Mouse (Mus musculus): ENCODE measurements around the gene Chn2. TPM values are rescaled to one million over a fixed set of nuclear protein-coding genes. Genes with fewer than 3 reads are reported as not detected.

The Chn2 gene
- polyA plus RNA-seq, 1 experiment from 2014 or later: 7.6 TPM

DNA sequence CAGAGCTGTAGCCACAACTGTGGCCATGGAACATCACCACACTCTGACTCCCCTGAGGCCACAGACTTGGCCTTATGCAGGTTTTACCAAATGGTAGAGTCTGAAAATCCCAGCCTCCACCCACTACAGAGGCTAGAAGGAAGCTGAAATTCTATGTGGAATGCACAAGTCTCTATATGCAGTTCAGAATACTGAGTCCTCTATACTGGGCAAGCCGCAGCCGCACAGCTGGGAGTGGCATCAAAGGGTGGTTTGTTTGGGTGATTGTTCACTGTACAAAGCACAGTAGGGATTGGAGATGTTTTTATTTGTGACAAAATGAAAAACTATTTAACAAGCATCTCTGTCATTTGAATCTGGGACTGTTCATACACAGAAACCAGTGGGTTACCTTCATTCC is 224.5 kb downstream of the Chn2 start:
- H3K27me3 ChIP-seq (replicated peaks): no peaks in the 10 kb centered on the region
- no peak for ATAC-seq (ENCODE audit: insufficient number of reproducible peaks, low FRiP score)
- no peak overlapping the region for H3K9ac ChIP-seq
- H3K4me2 ChIP-seq: no peak overlapping the region
- peaks cover 8% of the 10 kb centered on the region; the same call in 1 of the 2 replicates for H3K4me1 ChIP-seq (replicated peaks)
- H3K27ac ChIP-seq (ENCODE audit: poor library complexity, severe bottlenecking): no peak overlapping the region
- H3K4me3 ChIP-seq: no peak overlapping the region
- whole genome bisulfite sequencing: 91% methylated on average over 2 of the region's 2 CpGs
- no peaks in the 10 kb centered on the region for H3K9me3 ChIP-seq (replicated peaks)
- H3K36me3 ChIP-seq: no peaks in the 10 kb centered on the region

DNA sequence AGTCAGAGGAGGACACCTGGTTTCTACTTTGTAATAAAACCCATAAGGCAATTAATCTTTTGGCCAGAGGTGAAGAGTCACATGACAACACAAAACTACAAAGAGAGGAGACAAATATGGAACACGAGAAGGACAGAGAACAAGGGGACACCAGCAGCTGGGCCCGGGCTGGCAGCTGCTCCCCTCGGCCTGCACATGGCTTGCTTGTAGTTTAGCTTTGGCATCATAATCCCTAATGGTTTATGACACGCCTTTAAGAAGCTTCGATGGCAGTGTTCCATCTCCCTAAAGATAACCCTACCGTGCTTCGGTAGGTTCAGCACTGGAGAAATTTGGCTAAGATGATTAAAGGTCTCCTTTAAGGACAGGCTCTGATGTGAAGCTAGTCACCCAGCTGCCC is 225.2 kb downstream of the Chn2 start:
- Histone ChIP-seq H3K27me3 (replicated peaks) (no peaks in the 10 kb centered on the region), H3K27ac (ENCODE audit: poor library complexity, severe bottlenecking) (no peak overlapping the region), H3K4me3 (no peak overlapping the region), H3K9ac (no peak overlapping the region), H3K9me3 (replicated peaks) (no peaks in the 10 kb centered on the region), H3K36me3 (no peaks in the 10 kb centered on the region), H3K4me2 (no peak overlapping the region), H3K4me1 (replicated peaks) (peaks cover 5% of the 10 kb centered on the region; the same call in 1 of the 2 replicates)
- 89% methylated on average over 7 of the region's 7 CpGs for WGBS
- ATAC-seq (ENCODE audit: insufficient number of reproducible peaks, low FRiP score): no peak

DNA sequence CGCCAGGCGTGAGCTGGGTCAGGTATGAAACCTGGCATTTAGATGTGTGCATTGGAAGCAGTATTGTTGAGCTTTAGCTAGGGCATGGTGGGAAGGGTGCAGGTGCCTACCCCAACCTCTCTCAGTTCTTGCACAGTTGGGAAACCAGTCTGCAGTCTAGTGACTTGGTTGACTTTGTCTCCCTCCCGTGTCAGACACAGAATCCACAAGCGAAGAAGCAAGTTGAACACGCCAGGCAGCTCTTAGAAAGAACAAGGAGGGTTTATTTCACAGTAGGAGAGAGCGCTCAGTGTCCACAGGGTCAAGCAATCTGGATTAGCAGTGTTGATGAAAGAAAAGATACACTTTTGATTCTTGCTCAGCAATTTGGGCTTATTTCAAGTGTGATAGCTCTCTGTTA is 226.0 kb downstream of the Chn2 start:
- Histone ChIP-seq H3K9me3 (replicated peaks) (no peaks in the 10 kb centered on the region), H3K4me1 (replicated peaks) (peaks cover 5% of the 10 kb centered on the region; the same call in 1 of the 2 replicates), H3K9ac (no peak overlapping the region), H3K36me3 (no peaks in the 10 kb centered on the region), H3K4me2 (no peak overlapping the region), H3K4me3 (no peak overlapping the region), H3K27me3 (replicated peaks) (no peaks in the 10 kb centered on the region), H3K27ac (ENCODE audit: poor library complexity, severe bottlenecking) (no peak overlapping the region)
- no peak for ATAC-seq (ENCODE audit: insufficient number of reproducible peaks, low FRiP score)
- WGBS: 88% methylated on average over 6 of the region's 6 CpGs

DNA sequence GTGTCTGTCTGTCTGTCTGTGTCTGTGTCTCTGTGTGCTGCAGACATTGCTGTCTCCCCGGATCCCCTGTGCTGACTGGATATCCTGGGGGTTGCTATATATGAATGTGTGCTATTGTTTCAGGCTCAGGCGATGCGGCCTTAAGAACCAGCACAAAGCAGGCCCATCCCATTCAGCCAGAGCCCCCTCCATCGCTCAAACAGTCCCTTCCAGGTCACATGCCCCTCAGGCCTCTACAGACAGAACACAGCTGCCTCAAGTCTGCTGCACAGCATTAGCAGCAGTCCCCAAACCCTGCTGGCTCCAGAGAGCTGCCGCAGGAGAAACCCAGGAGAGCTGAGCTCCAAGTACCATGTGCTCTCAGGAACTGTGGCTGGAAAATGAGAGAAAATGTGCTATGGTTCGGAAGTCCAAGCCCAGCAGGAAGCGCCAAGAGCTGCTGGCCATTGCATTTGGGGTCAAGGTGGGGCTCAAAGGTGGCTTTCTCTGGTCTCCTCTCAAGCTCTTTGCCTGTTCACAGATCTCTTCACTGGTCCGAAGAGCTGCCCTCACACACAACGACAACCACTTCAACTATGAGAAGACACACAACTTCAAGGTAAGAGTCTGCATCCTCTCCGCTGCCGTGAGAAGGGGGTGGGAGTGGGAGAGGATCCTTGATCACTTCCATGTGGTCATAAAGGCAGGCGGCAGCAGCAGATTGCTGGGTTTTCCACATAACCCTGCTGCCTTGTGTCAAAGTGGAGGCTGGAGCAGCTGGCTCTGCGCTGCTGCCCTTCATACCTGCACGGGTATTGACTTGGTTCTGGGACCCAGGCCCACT is 233.4 kb downstream of the Chn2 start:
- no peak overlapping the region for H3K27ac ChIP-seq (ENCODE audit: poor library complexity, severe bottlenecking)
- peaks cover 30% of the 10 kb centered on the region for H3K4me1 ChIP-seq (replicated peaks)
- no peaks in the 10 kb centered on the region for H3K36me3 ChIP-seq
- H3K4me3 ChIP-seq: no peak overlapping the region
- WGBS: 66% methylated on average over 14 of the region's 14 CpGs
- no peaks in the 10 kb centered on the region for H3K9me3 ChIP-seq (replicated peaks)
- H3K4me2 ChIP-seq: no peak overlapping the region
- ATAC-seq (ENCODE audit: insufficient number of reproducible peaks, low FRiP score): no peak
- 0 out of 2 replicates have a peak overlapping the region, but pooled peaks have one; percentile 2 for H3K9ac ChIP-seq
- no peaks in the 10 kb centered on the region for H3K27me3 ChIP-seq (replicated peaks)

DNA sequence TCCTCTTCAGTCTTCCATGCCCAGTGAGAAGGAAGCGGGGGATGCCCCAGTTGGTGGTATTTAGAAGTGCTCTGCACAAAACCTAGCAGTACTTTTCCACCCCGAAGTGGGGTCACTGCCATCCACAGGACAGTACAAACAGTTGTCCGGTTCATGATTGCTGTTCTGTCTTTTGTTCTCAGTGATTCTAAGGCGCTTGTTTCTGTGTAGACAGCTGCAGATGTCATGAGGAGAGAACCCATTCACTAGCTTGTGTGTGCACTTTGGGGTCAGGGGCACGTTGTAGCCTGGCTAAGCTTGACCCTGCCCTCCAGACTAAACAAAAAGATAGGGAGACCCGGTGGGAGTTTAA is 234.0 kb downstream of the Chn2 start:
- no peak overlapping the region for H3K4me3 ChIP-seq
- H3K36me3 ChIP-seq: no peaks in the 10 kb centered on the region
- no peaks in the 10 kb centered on the region for H3K9me3 ChIP-seq (replicated peaks)
- peaks cover 34% of the 10 kb centered on the region for H3K4me1 ChIP-seq (replicated peaks)
- 51% methylated on average over 6 of the region's 6 CpGs for WGBS
- H3K27me3 ChIP-seq (replicated peaks): no peaks in the 10 kb centered on the region
- H3K9ac ChIP-seq: no peak overlapping the region
- no peak overlapping the region for H3K4me2 ChIP-seq
- H3K27ac ChIP-seq (ENCODE audit: poor library complexity, severe bottlenecking): no peak overlapping the region
- no peak for ATAC-seq (ENCODE audit: insufficient number of reproducible peaks, low FRiP score)

DNA sequence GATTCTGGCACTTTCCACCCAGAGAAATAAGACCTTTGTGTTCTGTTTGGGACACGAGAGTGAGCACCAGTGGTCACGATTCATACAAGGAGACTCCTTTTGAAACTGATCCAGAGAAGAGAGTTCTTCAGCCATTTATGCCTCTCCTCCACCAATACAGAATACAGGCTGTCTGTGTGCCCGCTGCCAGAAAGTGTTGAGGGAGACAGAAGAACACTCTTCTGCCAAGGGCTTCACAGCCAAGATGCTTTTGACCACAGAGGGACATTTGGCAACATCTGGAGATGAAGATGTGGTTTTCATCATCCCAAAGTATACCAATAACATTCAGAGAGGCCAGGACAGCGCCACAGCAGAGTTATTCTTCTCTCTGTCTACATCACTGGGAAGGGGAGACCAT is 237.9 kb downstream of the Chn2 start:
- no peak overlapping the region for H3K9ac ChIP-seq
- H3K4me2 ChIP-seq: no peak overlapping the region
- H3K4me3 ChIP-seq: no peak overlapping the region
- no peaks in the 10 kb centered on the region for H3K27me3 ChIP-seq (replicated peaks)
- H3K36me3 ChIP-seq: no peaks in the 10 kb centered on the region
- ATAC-seq (ENCODE audit: insufficient number of reproducible peaks, low FRiP score): no peak
- no peaks in the 10 kb centered on the region for H3K9me3 ChIP-seq (replicated peaks)
- H3K27ac ChIP-seq (ENCODE audit: poor library complexity, severe bottlenecking): no peak overlapping the region
- peaks cover 37% of the 10 kb centered on the region for H3K4me1 ChIP-seq (replicated peaks)
- 80% methylated on average over 4 of the region's 4 CpGs for WGBS

DNA sequence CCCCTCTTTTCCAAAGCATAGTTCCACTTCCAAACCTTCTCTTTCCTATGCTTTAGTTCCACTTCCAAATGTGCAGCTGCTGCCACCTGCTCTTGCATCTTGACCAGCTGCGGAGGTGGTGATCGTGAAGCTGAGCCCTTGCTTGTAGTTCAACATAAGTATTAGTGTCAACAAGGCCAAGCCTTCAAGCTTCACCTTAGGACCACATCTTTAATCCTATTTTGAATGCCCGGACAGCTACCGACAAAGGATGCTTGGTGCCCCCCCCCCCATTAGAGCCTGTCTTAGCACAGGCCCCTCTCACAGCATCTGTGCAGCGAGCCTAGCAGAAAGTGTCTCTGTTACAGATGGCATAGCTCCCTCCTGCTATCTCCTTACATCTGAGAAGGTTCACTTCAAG is 238.5 kb downstream of the Chn2 start:
- Histone ChIP-seq H3K4me2 (no peak overlapping the region), H3K27ac (ENCODE audit: poor library complexity, severe bottlenecking) (peak overlapping the region; percentile 73; the same call in 1 of the 2 replicates), H3K4me1 (replicated peaks) (peaks cover 31% of the 10 kb centered on the region), H3K27me3 (replicated peaks) (no peaks in the 10 kb centered on the region), H3K9ac (no peak overlapping the region), H3K36me3 (no peaks in the 10 kb centered on the region), H3K9me3 (replicated peaks) (no peaks in the 10 kb centered on the region), H3K4me3 (no peak overlapping the region)
- ATAC-seq (ENCODE audit: insufficient number of reproducible peaks, low FRiP score): no peak
- WGBS: 59% methylated on average over 5 of the region's 5 CpGs

DNA sequence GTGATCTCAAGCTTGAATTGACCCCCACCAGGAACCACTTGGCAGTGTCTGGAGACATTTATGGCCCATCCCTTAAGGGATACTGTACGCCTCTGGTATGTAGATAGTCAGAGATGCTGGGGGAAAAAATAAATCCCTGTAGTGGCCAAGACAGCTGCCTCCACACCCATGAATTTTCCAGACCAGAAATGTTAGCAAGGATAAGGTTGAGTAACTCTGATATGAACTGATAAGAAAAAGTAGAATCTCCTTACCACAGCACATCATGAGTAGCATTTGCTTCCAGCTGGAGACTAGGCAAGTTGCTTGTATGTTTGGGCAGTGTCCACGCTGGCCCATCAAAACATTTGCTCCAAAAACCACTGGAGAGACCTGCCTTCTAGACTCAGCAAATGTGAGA is 239.3 kb downstream of the Chn2 start:
- peaks cover 23% of the 10 kb centered on the region for H3K4me1 ChIP-seq (replicated peaks)
- no peak for ATAC-seq (ENCODE audit: insufficient number of reproducible peaks, low FRiP score)
- no peak overlapping the region for H3K4me3 ChIP-seq
- no peaks in the 10 kb centered on the region for H3K9me3 ChIP-seq (replicated peaks)
- H3K9ac ChIP-seq: no peak overlapping the region
- WGBS: 54% methylated on average over 2 of the region's 2 CpGs
- no peak overlapping the region for H3K4me2 ChIP-seq
- H3K27ac ChIP-seq (ENCODE audit: poor library complexity, severe bottlenecking): peak overlapping the region; percentile 73
- no peaks in the 10 kb centered on the region for H3K27me3 ChIP-seq (replicated peaks)
- no peaks in the 10 kb centered on the region for H3K36me3 ChIP-seq

DNA sequence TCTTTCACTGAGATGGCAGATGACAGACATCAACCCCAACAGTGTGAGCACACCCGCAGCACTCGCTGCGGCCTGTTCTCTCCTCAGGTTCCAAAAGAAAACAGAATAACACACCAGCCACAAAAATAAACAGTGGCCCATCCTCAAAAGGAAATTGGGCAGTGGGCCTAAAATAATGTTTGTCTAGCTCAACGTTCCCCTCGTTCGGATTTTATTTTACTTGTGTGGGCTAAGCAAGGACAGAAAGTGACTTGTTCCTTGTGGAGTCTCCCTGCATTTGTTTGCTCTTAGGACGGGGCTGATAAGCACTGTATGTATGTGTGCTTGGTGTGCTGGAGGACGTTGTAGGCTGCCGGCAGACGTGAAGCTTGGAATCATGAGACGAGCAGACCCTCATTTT is 240.0 kb downstream of the Chn2 start:
- Histone ChIP-seq H3K4me3 (no peak overlapping the region), H3K27me3 (replicated peaks) (no peaks in the 10 kb centered on the region), H3K4me1 (replicated peaks) (peaks cover 21% of the 10 kb centered on the region), H3K9ac (no peak overlapping the region), H3K36me3 (no peaks in the 10 kb centered on the region), H3K4me2 (no peak overlapping the region), H3K27ac (ENCODE audit: poor library complexity, severe bottlenecking) (peak overlapping the region; percentile 58), H3K9me3 (replicated peaks) (no peaks in the 10 kb centered on the region)
- 33% methylated on average over 11 of the region's 11 CpGs for WGBS
- ATAC-seq (ENCODE audit: insufficient number of reproducible peaks, low FRiP score): peak; percentile 84

DNA sequence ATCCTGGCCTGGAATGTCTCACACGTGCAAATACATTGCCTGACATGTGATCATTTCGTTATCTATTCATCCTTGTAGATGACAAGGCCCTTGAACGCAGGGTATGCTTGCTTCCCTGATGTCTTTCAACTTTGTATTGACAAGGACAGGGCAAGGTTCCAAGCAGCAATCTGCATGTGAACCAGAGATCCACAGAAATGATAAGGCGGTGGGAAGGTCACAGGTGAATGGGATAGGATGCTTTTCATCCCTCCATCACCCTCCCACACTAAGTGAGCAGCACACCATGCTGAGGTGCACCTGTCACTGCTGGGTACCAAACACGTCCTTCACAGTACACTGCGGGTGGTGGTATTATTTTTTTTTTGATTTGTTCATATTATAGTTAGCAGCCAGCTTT is 240.9 kb downstream of the Chn2 start:
- no peak overlapping the region for H3K4me3 ChIP-seq
- ATAC-seq (ENCODE audit: insufficient number of reproducible peaks, low FRiP score): no peak
- H3K4me2 ChIP-seq: no peak overlapping the region
- H3K9ac ChIP-seq: no peak overlapping the region
- H3K4me1 ChIP-seq (replicated peaks): peaks cover 20% of the 10 kb centered on the region
- 69% methylated on average over 6 of the region's 6 CpGs for WGBS
- H3K9me3 ChIP-seq (replicated peaks): no peaks in the 10 kb centered on the region
- H3K27me3 ChIP-seq (replicated peaks): no peaks in the 10 kb centered on the region
- no peaks in the 10 kb centered on the region for H3K36me3 ChIP-seq
- H3K27ac ChIP-seq (ENCODE audit: poor library complexity, severe bottlenecking): peak overlapping the region; percentile 58; the same call in 1 of the 2 replicates

DNA sequence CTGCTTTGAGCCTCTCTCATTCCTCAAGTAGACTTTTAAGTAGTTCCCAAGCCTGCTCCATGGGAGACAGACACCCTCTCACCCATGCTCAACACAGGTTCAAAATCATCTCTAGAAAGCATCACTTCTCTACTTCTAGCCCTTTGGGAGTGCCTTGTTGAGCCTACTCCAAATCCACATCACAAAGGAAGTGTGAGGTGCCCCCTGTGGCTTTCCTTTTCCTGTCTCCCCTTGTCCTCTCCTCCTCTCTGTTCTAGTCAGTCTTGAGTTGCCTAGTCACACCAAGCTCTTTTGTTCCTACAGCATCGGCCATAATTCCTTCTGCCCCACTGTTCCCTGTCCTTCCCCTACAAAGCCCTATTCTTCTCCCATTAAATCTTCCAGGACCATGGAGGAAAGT is 243.9 kb downstream of the Chn2 start:
- ATAC-seq (ENCODE audit: insufficient number of reproducible peaks, low FRiP score): no peak
- H3K27ac ChIP-seq (ENCODE audit: poor library complexity, severe bottlenecking): no peak overlapping the region
- H3K4me2 ChIP-seq: no peak overlapping the region
- WGBS: 41% methylated on average over 1 of the region's 1 CpGs
- H3K9ac ChIP-seq: no peak overlapping the region
- H3K36me3 ChIP-seq: no peaks in the 10 kb centered on the region
- peaks cover 13% of the 10 kb centered on the region for H3K4me1 ChIP-seq (replicated peaks)
- no peaks in the 10 kb centered on the region for H3K27me3 ChIP-seq (replicated peaks)
- no peaks in the 10 kb centered on the region for H3K9me3 ChIP-seq (replicated peaks)
- H3K4me3 ChIP-seq: no peak overlapping the region
